Mouse (Mus musculus) kidney, adult 9 months (tissue): ENCODE results near the gene Larp1.

ENCODE experiments used
- DNase-seq: peaks from one replicate; pipeline ENCODE4 v3.0.0; 2022

Gene Larp1

GRCm38 (mm10) chr11:58102146-58102545 lies 93.3 kb downstream of the Larp1 start:
- DNase-seq, result no peak

GRCm38 (mm10) chr11:58102581-58103343 lies 93.9 kb downstream of the Larp1 start:
- DNase-seq, result no peak

- no peak for DNase-seq
Observed at GRCm38 (mm10) chr11:58103344-58103653, 94.4 kb downstream of the Larp1 start.

GRCm38 (mm10) chr11:58103697-58104306 lies 94.9 kb downstream of the Larp1 start, which contains the start of gene Cnot8:
Gene Cnot8, plus strand, starts transcription at chr11:58104153.
- peak; percentile 99 for DNase-seq

- DNase-seq, result no peak
Observed at GRCm38 (mm10) chr11:58104351-58104791, 95.5 kb downstream of the Larp1 start.

- DNase-seq, result no peak
Observed at GRCm38 (mm10) chr11:58107009-58107408, 98.1 kb downstream of the Larp1 start.

- no peak for DNase-seq
Observed at GRCm38 (mm10) chr11:58107664-58108337, 98.9 kb downstream of the Larp1 start.
